9 mouse cellular contexts compared by ENCODE assay signal in genomic region chr2:91835031-91835430, GRCm38 (mm10).
DNase-seq lines count a peak whose midpoint lies in the region; ATAC-seq lines count a peak whose summit lies in the region.
"Had no signal": no experiment of that assay in that cellular context is flagged by ENCODE, and none has a peak within 500 bp of the region (broad histone marks: within the 10 kb centered on the region; RNA-seq: fewer than 3 reads in every experiment).

No protein-coding gene starts in this region.

- DNase-seq in 3T3-L1 (ENCODE audit: low read depth, low spot score) = peak; percentile 67
- peak; percentile 65 for DNase-seq in CD4-positive, CD25-positive, alpha-beta regulatory T cell, adult 2 months (ENCODE audit: low read depth, low spot score)
- no peak for DNase-seq in adrenal gland, adult 18-20 months (ENCODE audit: low spot score in 2 of 2)
- DNase-seq in cerebellum, adult 11-12 months = no peak
- no peak for DNase-seq in gastrocnemius, postnatal 4 days (ENCODE audit: low spot score in 2 of 2)
- DNase-seq: kidney, adult 18-20 months had no signal

- ATAC-seq in erythroid progenitor cell, adult 5-6 weeks (replicated peaks; ENCODE audit: low FRiP score, poor library complexity, severe bottlenecking) = peak; percentile 42; the same call in 1 of the 2 replicates
- peak; percentile 99 for ATAC-seq in megakaryocyte-erythroid progenitor cell, adult 5-6 weeks (replicated peaks; ENCODE audit: low FRiP score, low TSS enrichment, poor library complexity, severe bottlenecking)
- ATAC-seq: forebrain, embryonic 16.5 days had no signal

Comparison
In these comparisons a context has a peak if more than half of its experiments do, and no peak if none do; other contexts are left out.
1. DNase-seq: peak in 3T3-L1 (single experiment) and CD4-positive, CD25-positive, alpha-beta regulatory T cell, adult 2 months (single experiment); none in adrenal gland, adult 18-20 months (0 of 2), cerebellum, adult 11-12 months (single experiment) and gastrocnemius, postnatal 4 days (0 of 2).